Mouse (Mus musculus): ENCODE data around the gene Ptprn.
"Not testable (repeated sequence)": the region's sequence is repeated elsewhere in the genome, so short reads cannot be mapped to it uniquely, and the experiment has no call there.

The Ptprn gene

DNA sequence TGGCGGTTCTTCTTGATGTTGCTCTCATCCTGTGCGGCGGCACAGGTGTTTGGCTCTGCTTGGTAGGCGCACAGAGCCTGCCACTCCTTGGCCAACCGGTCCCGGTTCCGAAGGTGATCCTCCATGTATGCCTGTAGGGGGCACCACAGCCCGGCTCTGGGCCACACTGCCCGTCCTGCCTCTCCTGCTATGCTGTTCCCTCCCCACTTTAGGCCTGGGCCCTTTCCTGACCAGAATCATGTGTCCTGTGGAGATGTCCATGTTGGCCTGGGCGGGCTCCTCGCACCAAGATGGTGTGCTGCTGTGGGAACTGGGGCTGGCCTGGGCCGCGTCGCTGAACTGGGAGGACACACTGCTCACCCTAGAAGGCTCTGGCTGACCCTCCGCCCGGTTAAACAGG, 11.3 kb downstream of the Ptprn start:
- DNase-seq (ENCODE audit: low read depth, low spot score): no peak

DNA sequence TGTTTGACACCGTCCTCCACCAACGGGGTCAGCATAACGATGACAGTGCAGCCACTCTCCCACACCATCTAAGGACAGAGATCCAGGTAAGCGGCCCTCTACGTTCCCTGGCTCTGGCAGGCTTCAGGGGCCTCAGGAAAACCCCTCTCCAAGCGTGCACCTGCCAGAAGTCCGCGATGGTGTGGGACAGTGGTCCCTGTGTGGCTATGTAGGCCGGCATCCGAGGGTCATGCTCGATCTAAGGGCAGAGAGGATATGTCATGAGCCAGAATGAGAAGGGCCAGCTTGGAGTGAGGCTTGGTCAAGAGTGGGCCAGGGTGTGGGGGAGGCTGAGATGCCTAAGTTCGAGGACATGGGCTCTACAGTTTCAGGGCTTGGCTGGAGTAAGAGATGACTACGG, 12.0 kb downstream of the Ptprn start:
- no peak for DNase-seq (ENCODE audit: low read depth, low spot score)

DNA sequence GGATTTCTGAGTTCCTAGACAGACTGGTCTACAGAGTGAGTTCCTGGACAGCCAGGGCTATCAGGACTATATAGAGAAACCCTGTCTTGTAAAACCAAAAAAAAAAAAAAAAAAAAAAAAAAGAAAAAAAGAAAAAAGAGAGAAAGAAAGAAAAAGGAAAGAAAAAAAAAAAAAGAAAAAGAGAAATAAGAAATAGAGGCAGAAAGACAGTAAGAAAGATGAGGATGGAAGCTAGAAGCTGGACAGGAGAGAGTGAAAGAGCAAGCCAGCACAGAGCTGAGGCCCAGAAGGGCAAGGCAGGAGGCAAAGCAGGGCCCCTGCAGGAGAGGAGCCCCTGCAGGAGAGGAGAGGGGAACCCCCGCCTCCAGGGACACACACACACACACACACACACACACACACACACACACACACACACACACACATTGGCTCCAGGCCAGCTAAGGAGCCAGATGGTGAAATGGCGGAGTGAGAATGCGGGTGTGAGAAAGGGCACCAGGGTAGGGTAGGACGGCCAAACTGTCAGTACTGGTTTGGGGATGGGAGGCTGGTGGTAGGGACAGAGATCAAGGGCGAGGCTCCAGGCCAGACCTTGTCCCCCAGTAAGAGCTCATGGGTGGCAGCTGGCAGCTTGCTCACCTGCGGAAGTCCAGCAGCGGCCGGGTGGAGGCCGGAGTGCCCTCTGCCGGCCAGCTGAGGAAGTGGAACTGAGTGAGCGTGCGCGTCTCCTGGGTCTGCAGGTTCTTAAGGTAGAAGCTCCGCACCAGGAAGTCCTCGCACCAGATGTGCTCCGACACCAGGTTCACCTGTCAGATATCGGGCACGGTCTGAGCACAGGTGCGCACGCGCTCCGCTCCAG, 13.0 kb downstream of the Ptprn start:
- peak; percentile 94 for DNase-seq (ENCODE audit: low read depth, low spot score)

DNA sequence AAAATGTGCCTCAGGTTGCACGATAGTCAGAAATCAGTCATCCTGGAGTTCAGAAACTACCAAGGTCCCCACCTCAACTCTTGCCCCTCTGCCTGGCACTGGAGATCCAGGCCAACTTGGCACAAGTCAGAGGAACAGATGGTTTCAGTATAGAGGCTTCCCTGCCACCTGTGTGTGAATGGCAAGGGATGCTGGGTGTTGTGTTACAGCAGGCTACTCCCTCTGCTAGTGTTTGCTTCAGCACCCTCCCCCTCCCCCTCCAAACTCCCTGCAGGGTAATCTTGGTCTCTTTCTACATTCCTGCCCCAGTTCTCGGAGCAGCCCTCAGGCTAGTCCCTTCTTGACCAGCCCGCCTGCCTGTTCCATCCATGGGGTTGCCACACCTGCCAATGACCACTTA, 13.8 kb downstream of the Ptprn start:
- DNase-seq (ENCODE audit: low read depth, low spot score): peak; percentile 81

DNA sequence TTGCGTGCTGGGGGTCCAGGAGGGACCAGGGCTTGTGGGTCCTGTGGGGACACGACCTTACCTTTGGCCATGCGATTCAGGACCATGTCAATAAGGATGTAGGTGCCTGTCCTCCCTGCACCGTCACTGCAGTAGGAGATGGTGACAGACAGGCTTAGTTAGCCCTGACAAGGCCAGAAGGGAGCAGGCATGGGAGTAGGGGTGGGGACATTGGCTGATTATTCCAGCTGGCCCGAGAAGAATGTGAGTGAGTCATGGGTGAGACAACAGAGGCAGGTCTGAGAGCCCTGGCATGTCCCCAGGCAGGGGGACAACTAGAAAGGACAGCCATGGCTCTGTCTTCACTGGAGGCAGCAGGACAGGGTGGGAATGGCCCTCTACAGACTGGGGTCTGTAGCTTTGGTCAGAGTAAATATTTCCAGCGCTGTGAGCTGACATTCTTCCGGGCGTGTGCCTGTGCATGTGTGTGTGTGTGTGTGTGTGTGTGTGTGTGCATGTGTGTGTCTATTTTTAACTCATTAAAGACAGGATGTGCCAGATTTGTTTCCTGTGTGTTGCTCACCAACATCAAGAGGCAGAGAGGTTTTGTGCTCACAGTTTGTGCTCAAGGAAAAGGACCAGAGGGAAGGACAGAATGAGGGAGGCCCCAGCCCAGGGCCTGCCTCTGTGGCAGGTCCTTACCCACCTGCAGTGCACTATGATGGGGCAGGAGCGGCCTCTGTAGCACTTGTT, 16.1 kb downstream of the Ptprn start:
- DNase-seq (ENCODE audit: low read depth, low spot score): peak; percentile 94

DNA sequence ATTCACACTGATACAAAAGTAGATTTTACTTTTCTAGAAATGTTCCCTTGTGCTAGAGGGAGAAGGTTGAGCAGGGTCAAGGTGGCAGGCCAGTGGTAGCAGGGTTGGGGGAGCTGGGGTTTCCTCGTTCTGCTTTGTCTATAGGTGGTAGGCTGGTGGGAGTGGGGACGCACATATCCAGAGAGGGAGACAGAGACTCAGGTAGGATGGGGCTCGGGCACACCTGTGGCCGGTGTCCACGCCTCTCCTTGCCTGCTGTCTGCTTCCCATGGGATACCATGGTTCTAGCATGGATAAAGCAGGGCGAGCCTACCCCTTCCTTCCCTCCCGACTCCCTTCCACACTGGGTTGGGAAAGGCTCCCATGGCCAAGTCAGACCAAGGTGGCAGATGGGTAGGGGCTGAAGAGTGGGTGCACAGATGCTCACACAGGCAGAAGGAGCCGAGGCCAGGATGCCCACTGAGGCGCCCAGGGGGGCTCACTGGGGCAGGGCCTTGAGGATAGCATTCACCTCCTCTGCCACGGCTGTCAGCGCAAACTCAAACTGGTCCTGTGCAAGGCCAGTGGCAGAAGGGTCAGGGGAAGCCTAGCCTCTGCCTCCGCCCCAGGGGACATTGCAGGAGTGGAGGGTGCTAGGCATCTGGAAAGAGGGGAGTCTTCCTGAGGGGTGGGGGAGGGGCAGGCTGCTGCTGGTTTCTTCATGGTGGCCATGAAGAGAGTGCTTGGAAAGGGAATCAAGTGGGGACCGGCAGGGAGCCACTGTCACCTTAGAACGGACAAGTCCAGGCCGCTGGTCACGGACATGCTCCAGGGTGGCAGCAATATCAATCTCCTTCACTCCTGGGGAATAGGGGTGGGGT, 17.0 kb downstream of the Ptprn start:
- no peak for DNase-seq (ENCODE audit: low read depth, low spot score)

DNA sequence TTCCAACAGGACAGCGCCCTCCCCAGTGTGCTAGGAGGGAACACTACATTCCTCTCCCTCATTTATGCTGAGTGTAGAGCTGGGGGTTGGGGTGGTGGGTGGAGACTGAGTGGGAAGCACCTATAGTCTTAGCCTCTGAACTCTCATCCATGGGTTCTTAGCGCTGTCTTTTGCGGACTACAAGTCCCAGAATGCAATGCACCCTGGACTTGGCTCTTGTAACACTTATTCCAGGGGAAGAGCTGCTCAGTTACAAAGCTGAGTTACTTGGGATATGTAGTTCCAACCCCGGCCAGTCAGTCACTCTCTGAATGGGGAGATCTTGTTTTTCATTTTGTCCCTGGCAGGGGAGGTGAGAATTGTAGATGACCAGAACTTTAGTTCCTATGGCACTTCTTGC, 19.5 kb downstream of the Ptprn start:
- peak; percentile 92 for DNase-seq (ENCODE audit: low read depth, low spot score)

DNA sequence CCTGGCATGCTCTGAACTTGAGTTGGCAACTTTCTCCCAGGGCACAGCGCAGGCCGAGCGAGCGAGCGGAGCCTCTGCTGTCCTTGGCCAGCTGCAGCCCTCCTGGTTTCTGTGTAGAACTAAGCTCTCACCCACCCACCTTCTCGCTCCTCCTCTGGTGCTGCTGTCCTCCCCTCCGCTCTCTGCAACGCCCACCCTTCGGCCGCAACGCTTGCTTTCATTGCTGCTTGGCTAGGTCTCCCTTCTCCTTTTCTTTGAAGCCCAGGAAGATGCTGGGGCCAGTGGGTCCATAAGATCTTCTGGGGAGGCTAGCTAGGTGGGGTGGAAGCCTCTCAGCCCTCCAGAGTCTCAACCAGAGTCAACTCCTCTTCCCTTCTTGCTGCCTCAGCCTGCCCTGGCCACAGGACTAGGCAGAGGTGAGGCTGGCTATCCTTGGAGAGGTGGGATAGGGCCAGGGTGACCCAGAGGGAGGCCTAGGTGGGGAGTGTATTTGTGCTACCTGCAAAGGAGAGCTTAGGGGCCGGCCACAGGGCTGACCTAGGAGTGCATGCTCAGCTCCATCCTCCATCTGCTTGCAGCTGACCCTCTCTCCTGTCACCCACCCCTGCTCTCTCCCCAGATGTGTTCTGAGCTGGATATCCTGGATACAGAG, 20.0 kb downstream of the Ptprn start:
- DNase-seq (ENCODE audit: low read depth, low spot score): peak; percentile 64

DNA sequence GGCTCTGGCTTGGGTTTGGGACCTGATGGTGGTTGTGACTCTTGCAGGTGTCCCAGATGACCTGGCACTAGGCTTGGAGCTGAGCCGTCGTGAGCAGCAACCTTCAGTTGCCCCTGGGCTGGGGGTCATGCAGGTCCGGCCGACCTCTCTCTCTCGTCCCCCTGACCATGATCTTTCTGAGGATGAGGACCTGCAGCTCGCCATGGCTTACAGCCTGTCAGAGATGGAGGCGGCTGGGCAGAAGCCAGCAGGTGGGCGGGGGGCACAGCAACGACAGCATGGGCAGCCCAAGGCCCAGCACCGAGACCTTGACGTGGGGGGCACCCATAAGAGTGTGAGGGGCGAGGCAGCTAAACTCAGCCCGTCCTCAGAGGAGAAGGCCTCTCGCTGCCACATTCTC, 20.9 kb downstream of the Ptprn start:
- DNase-seq (ENCODE audit: low read depth, low spot score): no peak

DNA sequence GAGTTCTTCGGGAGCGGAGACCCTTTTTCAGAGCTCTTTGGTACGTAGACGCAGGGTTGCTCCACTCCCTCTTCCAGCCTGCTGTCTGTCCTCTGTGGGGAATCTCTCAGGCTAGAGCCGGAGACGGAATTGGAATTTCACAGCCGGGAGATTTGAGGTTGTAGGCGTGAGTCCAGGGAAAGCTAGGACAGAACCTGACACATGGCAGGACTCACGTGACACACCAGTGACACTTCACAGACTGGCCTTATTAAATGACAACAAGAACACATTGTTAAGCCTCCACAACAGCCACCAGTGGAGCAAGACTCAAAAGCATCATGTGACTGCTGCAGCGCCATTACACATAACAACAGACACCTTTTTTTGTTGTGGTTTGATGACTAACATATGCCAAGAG, 24.7 kb downstream of the Ptprn start:
- DNase-seq (ENCODE audit: low read depth, low spot score): peak; percentile 95

DNA sequence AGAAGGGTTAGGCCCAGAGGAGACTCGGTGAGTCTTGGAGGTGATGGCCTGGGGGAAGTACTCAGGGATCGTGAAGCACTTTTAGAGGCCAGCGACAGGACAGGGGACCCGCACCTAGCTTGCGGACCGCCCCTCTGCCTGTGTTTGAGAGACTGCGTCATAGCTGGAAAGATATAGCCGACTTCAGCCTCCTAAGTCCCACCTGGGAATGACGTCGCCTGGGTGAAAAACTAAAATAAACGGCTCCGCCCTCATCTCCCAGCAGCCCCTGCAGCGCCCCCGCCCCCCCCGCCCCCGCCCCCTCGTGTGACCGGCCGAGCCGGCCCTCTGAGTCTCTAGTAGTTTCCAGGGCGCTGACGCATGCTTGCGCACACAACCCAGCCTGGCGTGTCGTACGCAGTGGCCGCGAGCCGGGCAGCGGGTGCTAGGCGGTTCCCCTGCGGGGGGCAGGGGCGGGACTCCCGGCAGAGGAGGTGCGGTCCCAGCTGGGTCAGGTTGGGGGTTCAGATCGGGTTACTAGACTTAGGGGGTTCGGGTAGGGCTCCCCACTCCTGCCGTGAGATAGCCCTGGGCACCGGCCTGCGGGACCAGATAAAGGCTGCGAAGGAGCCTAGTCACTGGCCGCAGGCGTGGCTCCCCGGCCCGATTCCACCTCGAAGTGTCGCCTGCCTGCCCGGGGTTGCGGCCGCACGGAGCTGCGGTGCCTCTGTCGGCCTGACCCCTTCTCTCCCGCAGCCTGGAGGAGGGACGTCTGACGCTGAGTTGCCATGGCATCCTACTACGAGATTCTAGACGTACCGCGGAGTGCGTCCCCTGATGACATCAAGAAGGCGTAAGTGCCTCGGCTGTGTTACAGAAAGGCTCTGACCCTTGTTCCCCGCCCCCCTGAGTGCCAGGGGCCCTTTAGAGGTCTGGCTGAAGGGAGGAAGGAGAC, 27.9 kb downstream of the Ptprn start, which contains the start of gene Dnajb2:
Dnajb2 (plus strand) TSS at position 290 of the 934 bp plus-strand sequence.
- DNase-seq (ENCODE audit: low read depth, low spot score): peak; percentile 96

DNA sequence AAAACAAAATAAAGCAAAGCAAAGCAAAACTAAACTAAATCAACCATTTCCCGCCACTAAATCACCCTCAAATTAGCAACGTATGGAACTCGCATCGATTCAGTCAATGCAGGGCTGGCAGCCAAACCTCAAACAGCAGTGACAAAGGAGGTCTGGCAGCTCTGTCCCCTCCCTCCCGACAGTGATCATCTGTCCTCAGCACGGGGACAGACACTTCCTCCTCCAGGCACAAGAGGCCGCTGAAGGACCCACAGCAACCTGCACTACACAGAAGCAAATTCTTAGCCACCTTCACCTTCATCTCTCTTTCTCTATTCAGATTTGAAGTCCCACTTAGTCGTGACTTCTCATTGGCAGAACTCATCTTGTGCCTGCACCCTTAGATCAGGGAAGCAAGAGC, 29.7 kb downstream of the Ptprn start:
- DNase-seq (ENCODE audit: low read depth, low spot score): peak; percentile 95

DNA sequence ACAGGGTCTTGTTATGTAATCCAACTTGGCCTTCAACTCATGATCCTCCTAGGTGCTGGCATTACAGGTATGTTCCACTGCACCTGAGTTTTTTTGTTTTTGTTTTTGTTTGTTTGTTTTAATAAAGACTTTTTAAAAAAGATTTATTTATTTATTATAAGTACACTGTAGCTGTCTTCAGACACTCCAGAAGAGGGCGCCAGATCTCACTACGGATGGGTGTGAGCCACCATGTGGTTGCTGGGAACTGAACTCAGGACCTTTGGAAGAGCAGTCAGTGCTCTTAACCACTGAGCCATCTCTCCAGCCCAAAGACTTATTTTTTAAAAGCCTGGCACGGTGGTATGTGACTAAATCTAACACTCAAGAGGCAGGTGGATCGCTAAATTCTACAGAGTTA, 31.8 kb downstream of the Ptprn start:
- DNase-seq (ENCODE audit: low read depth, low spot score): not testable (repeated sequence)

DNA sequence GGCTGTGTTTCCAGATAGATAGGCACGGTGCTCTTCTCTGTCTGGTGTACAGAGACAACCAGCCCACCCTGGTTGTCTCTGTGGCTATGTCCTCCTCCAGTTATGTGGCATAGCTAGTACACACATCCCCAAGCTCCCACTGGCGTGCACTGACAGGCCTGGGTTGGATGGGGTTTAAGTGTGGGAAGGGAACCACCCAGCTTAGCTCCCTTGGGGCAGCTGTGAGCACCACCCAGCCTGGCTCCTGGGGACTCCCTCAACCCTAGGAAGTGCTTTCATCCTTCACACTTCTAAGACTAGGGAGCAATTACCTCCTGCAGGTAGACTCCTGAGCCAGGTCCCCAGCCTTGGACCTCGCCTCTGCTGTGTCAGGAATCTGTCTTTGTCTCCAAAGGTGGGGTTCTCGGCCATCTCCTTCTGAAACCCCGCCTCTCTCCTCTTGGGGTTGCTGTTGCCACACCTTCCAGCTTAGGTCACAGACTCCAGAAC, 32.6 kb downstream of the Ptprn start, which contains the start of gene A630095N17Rik:
A630095N17Rik (minus strand) TSS at position 439 of the 489 bp plus-strand sequence.
- no peak for DNase-seq (ENCODE audit: low read depth, low spot score)

DNA sequence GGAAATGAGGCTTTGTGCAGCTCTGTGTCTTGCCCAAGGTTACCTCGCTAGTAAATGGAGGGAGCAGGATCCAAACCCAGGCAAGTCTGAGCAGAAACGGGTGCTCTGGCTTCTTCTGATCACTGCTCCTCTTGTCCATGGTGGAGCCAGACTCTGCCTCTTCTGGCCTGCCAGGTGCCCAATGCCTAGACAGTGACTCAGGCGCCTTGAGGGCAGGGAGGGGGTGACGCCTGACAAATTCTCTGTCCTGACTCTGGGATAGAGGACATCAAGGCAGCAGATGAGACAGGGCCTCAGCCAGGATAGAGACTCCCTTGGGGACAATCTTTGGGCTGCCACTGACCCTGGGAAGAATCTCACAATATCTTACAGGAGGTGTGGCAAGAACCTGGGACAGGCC, 33.1 kb downstream of the Ptprn start:
- no peak for DNase-seq (ENCODE audit: low read depth, low spot score)

DNA sequence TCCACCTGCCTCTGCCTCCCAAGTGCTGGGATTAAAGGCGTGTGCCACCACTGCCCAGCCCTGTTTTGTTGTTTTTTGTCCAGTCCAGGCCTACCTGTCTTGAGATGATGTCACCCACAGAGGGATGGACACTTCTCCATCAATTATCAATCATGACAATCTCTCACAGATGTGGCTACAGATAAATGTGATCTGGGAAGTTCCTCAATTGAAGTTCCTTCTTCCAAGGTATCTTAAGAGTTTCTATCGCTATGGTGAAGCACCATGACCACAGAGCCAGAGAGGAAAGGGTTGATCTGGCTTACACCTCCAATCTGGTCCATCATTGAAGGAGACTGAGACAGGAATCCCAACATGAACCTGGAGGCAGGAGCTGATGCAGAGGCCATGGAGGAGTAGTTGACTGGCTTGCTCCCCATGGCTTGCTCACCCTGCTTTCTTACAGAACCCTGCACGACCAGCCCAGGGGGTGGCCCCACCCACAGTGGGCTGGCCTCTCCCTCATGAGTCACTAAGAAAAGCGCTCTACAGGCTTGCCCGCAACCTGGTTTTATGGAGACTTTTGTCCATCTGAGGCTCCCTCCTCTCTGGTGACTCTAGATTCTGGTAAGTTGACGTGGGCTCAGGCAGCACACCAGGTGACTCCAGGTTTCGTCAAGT, 33.8 kb downstream of the Ptprn start:
- DNase-seq (ENCODE audit: low read depth, low spot score): no peak

DNA sequence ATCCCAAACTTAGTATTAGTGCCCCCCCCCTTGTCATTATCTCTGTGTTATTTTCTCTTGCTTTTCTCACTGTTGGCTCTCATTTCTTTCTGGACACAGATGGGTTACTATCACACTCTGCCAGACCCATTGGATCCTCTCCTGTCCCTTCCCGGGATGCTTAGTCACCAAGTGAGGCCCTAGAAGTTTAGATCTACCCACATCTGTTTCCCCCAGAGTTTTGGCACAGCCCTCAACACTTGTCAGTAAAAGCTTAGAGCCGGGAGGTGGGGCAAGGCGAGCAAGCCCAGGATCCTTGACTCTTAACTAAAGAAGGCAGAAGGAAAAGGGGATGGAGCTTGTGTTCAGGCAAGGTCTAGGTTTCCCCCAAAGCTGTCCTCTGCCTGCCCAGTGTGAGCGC, 35.1 kb downstream of the Ptprn start:
- no peak for DNase-seq (ENCODE audit: low read depth, low spot score)

DNA sequence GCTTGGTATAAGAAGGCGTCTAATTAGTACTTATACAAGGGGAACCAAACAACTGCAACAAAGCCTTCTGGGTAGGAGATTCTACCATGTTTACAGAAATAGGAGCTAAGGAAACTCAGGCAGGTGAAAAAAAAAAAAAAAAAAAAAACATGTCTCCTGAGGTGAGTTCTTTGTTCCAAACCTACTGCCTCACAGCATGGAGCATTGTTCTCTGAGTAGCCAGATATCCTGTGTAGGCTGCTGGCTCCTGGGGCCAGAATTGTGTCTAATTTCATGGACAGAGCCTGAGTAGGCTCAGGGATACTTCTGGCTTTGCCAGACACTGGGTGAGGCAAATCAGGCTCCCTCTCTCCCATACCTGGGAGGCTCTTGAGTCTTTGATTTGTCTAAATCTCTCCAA, 36.6 kb downstream of the Ptprn start:
- DNase-seq (ENCODE audit: low read depth, low spot score): no peak

DNA sequence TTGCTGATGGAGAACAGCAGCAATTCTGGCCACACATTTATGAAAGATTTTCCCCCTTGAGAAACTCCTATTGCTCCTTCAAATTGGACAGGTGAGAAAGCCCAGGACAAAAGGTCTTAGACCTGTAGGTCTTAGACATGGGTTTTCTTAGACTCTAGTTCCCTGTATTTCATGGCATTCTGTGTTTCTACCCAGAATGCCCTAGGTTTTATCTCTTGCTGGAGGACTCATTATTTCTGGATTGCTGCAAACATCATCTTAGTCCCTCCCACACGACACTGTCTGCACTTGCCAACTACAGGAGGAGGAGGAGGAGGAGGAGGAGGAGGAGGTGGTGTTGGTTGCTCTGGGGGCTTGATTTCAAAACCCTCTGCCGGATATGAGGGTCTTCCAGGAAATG, 38.2 kb downstream of the Ptprn start:
- DNase-seq (ENCODE audit: low read depth, low spot score): no peak

DNA sequence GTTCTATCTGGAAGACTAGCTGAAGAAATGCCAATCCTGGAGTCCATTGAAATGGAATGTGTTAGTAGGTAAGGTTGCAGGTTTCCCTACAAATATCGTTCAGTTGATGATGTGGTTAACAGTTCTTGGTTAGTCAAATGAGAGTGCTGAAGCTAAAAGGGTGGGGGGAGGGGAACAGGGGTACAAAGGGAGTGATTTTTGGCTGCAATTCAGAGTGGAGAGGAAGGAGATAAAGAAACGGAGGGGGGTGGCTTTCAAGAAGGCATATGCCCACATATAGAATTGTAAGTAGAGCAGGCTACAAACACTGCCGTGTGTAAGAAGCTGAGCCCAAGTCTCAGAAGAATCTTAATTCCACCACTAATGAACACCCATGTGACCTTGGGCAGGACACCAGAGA, 38.8 kb downstream of the Ptprn start:
- no peak for DNase-seq (ENCODE audit: low read depth, low spot score)

Measured in brain, adult 2 months (tissue).